Mouse (Mus musculus) megakaryocyte, embryonic 14.5 days (primary cell): ENCODE results near the gene Cntnap2.

Experiments used
- FLI1 ChIP-seq: IDR thresholded peaks from 2 replicates; pipeline ENCODE4 v1.6.1; 2012; ENCODE audit warnings: low read length, inconsistent platforms, mixed read lengths
- GATA1 ChIP-seq: IDR thresholded peaks from 3 replicates; pipeline ENCODE4 v1.6.1; 2012; ENCODE audit warnings: mixed read lengths, low read length, inconsistent platforms, borderline replicate concordance

DNA sequence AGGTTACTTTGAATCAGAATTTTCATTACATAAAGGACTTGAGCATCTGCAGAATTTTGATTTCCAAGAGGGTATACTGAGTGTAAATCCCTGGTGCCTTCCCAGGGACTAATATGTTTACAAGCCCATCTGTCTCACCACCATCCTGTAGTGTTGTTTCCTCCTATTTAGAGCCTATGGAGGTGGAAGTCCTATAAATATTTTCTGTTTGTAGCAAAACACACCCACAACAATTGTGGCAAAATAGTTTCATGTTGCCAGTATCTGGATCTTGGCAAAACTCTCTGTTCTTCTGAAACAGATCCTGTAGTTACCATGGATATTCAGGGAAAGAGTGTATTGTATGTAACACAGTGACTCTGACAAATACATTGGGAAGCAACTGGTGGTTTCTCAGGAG lies 641.1 kb downstream of the Cntnap2 start:
- TF ChIP-seq GATA1 (no peak), FLI1 (no peak)
